Mouse (Mus musculus) embryonic facial prominence, embryonic 12.5 days (tissue): ENCODE data around the gene Dok1. TPM values are rescaled to one million over a fixed set of nuclear protein-coding genes. Genes with fewer than 3 reads are reported as not detected.

Experiments used
- ATAC-seq: fragments of 200-750 bp; cut with Nextera tagmentation; 2 replicates; pipeline ENCODE4 v1.8.0; 2017; ENCODE audit not compliant: insufficient number of reproducible peaks, insufficient read depth, low FRiP score, low TSS enrichment
- H3K27ac ChIP-seq: fragments of 300-500 bp; sonication (generic); 2 replicates; pipeline ENCODE4 v1.5.1; 2016; ENCODE audit warnings: mild to moderate bottlenecking
- H3K27me3 ChIP-seq: fragments of 300-500 bp; sonication (generic); 2 replicates; pipeline ENCODE4 v1.6.1; 2016; ENCODE audit warnings: mild to moderate bottlenecking, moderate library complexity
- H3K36me3 ChIP-seq: fragments of 300-500 bp; sonication (generic); 2 replicates; pipeline ENCODE4 v1.6.1; 2016; ENCODE audit warnings: mild to moderate bottlenecking
- H3K4me1 ChIP-seq: fragments of 300-500 bp; sonication (generic); 2 replicates; pipeline ENCODE4 v1.6.1; 2016
- H3K4me2 ChIP-seq: fragments of 300-500 bp; sonication (generic); replicated peaks from 2 replicates; pipeline ENCODE4 v1.6.1; 2016; ENCODE audit warnings: mild to moderate bottlenecking, moderate library complexity
- H3K4me3 ChIP-seq: fragments of 300-500 bp; sonication (generic); 2 replicates; pipeline ENCODE4 v1.5.1; 2016; ENCODE audit warnings: mild to moderate bottlenecking
- H3K9ac ChIP-seq: fragments of 300-500 bp; sonication (generic); 2 replicates; pipeline ENCODE4 v1.6.1; 2016; ENCODE audit warnings: mild to moderate bottlenecking, moderate library complexity
- H3K9me3 ChIP-seq: fragments of 300-500 bp; sonication (generic); 2 replicates; pipeline ENCODE4 v1.6.1; 2016; ENCODE audit warnings: mild to moderate bottlenecking, moderate library complexity
- WGBS: fragments of 180-500 bp; shearing (Covaris S2); methylation state at CpG from one replicate; pipeline ENCODE4 v1.1.7; 2016; 5-methylcytosine and 5-hydroxymethylcytosine counted together
- polyA plus RNA-seq: library from polyadenylated mRNA; unstranded; fragments of >200 nt; fragmentation: Nextera tagmentation; extraction: Ambion mirVana; gene quantifications from 2 replicates; pipeline ENCODE4 v1.2.1, GENCODE M21; 2016

Dok1 gene
- polyA plus RNA-seq, 1 experiment from 2014 or later, result 11.8 TPM

DNA sequence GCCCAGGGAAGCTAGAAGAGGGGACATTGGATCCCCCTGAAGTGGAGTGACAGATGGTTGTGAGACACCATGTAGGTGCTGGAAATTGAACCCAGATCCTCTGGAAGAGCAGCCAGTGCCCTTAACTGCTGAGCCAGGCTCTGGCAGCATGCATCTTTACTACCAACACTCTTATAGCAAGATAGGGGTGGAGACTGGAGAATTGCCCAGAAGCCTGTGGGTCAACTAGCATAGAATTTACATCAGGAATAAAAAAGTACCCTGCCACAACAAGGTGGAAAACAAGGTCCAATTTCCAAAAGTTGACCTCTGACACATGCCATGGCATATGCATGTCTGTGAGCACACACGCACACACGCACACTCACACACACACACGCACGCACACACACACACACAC is 8.1 kb downstream of the Dok1 start:
- peaks cover 21% of the 10 kb centered on the region for H3K27me3 ChIP-seq
- H3K9ac ChIP-seq, result no peak overlapping the region
- H3K36me3 ChIP-seq, result no peaks in the 10 kb centered on the region
- H3K9me3 ChIP-seq, result no peaks in the 10 kb centered on the region
- H3K4me2 ChIP-seq, result no peak overlapping the region
- 96% methylated on average over 4 of the region's 4 CpGs for WGBS
- H3K27ac ChIP-seq, result no peak overlapping the region
- peaks cover 14% of the 10 kb centered on the region for H3K4me1 ChIP-seq
- no peak for ATAC-seq
- no peak overlapping the region for H3K4me3 ChIP-seq

DNA sequence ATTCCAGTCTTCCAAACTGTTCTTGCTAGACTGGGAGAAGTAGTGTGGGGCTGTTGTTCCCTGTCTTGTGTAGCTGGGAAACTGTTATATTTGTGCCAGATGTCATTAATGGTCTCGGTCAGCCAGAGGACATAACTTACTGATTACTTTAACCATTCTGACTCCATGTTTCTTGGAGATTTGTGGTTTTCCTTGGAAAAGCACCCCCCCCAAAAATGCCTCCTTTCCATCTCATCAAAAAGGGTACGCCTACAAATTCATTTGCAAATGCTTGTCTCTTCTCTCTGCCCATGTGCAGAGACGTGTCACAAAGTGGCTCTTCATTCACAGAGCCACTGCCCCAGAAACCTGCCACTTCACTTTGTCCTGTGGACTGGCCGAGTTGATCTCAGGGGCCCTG is 8.8 kb downstream of the Dok1 start:
- Histone ChIP-seq H3K27ac (no peak overlapping the region), H3K4me2 (no peak overlapping the region), H3K4me3 (no peak overlapping the region), H3K4me1 (peaks cover 9% of the 10 kb centered on the region; the same call in 1 of the 2 replicates), H3K9me3 (no peaks in the 10 kb centered on the region), H3K9ac (no peak overlapping the region), H3K27me3 (peaks cover 13% of the 10 kb centered on the region; the same call in 1 of the 2 replicates), H3K36me3 (no peaks in the 10 kb centered on the region)
- 58% methylated on average over 4 of the region's 4 CpGs for WGBS
- ATAC-seq, result no peak

DNA sequence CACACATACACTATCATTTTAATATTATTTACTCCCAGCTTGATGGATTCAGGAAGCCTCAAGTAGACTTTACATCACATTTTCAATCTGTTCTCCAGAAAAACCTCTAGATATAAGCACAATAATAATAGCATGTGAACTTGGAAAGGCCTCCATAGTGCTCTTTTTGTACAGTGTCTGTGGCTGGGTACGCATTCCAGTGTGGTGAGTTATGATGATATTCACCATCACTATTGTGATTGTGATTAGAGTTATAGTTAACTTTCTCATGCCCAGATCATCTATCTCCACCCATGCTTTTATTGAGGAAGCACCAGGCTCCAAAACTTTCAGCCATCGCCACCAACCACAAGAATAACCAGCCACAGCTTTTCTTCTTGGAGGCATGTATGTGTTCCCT is 9.5 kb downstream of the Dok1 start:
- no peak for ATAC-seq
- H3K4me1 ChIP-seq, result peaks cover 9% of the 10 kb centered on the region; the same call in 1 of the 2 replicates
- no peak overlapping the region for H3K4me2 ChIP-seq
- no peak overlapping the region for H3K27ac ChIP-seq
- 92% methylated on average over 2 of the region's 2 CpGs for WGBS
- no peak overlapping the region for H3K4me3 ChIP-seq
- no peak overlapping the region for H3K9ac ChIP-seq
- 0 out of 2 replicates have a peak, but pooled peaks cover 7% of the 10 kb centered on the region for H3K27me3 ChIP-seq
- H3K36me3 ChIP-seq, result no peaks in the 10 kb centered on the region
- no peaks in the 10 kb centered on the region for H3K9me3 ChIP-seq

DNA sequence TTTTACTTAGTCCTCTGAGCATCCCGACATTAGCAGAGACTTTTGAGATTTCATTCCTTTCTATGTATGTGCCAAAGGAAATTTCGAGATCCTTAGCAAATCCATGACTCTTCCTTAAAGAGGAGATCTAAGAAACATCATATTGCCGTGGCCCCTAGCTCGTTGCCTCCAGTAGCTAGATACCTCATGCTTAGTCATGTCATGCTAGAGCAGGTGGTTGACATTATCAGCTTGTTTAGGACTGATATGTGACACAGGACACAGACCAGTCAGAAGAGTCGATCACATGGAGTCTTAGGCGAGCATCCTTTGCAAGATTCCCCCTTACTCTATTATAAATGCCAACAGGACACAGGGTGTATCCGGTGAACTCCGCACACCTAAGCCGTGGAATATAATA is 10.3 kb downstream of the Dok1 start:
- Histone ChIP-seq H3K9ac (no peak overlapping the region), H3K4me3 (no peak overlapping the region), H3K4me2 (no peak overlapping the region), H3K9me3 (no peaks in the 10 kb centered on the region), H3K27ac (no peak overlapping the region), H3K36me3 (no peaks in the 10 kb centered on the region), H3K4me1 (peaks cover 9% of the 10 kb centered on the region; the same call in 1 of the 2 replicates), H3K27me3 (no peaks in the 10 kb centered on the region)
- WGBS, result 84% methylated on average over 9 of the region's 9 CpGs
- no peak for ATAC-seq

DNA sequence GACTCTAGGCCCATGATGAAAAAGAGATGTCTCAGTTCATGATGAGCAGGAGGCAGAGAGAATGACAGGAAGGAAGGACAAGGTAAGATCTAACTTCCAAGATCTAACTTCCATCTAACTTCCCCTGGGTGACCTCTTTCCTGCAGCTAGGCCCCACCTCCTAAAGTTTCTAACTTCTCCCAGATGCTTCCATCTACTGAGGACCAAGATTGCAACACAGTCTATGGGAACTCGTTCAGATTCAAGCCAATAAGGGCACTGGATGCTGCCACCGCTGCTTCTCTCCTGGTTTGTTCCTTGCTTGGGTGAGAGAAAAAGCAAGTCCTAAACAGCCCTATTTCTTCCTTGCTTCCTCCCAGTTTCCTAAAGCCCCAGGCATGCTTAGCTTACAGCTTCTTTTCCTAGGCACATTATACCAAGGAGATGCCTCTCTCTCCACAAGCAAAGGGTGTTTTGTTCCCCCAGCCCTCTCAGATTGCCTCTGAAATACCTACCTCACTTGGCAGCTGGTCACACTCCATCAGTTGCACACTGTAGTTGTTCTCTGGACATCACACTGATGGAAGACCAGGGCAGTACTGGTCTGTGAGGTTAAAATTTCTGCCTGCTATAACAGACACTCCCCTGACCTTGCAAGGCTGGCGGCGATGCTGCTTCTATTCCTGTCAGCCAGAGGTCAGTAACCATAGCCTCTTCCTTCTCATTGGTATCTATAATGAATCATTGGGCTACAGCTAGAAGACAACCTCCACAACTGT is 12.3 kb downstream of the Dok1 start:
- no peaks in the 10 kb centered on the region for H3K9me3 ChIP-seq
- no peaks in the 10 kb centered on the region for H3K27me3 ChIP-seq
- H3K27ac ChIP-seq, result no peak overlapping the region
- H3K4me1 ChIP-seq, result 0 out of 2 replicates have a peak, but pooled peaks cover 3% of the 10 kb centered on the region
- WGBS, result 82% methylated on average over 4 of the region's 4 CpGs
- no peak overlapping the region for H3K4me3 ChIP-seq
- no peak for ATAC-seq
- H3K9ac ChIP-seq, result no peak overlapping the region
- H3K36me3 ChIP-seq, result no peaks in the 10 kb centered on the region
- no peak overlapping the region for H3K4me2 ChIP-seq

DNA sequence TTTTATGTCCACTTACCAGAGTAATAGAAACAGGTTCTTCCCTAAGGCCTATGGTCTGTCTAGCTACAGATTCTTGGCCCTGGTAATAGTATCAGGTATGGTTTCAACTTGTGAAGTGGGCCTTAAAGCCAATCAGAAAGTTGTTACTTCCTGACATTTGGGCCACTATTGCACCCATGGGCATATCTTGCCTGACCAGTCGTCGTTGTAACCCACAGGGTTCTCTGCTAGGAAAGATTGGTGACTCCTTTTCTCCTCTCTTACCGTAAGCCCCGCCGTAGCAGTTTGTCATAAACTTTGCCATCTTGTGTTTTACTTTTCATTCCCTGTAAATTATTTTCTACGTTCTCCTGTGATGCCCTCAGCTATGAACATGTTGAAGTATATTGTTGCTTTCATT is 13.2 kb downstream of the Dok1 start:
- 87% methylated on average over 6 of the region's 6 CpGs for WGBS
- Histone ChIP-seq H3K27me3 (no peaks in the 10 kb centered on the region), H3K9me3 (no peaks in the 10 kb centered on the region), H3K36me3 (no peaks in the 10 kb centered on the region), H3K4me1 (0 out of 2 replicates have a peak, but pooled peaks cover 3% of the 10 kb centered on the region), H3K4me3 (no peak overlapping the region), H3K4me2 (no peak overlapping the region), H3K9ac (no peak overlapping the region), H3K27ac (no peak overlapping the region)
- ATAC-seq, result no peak

DNA sequence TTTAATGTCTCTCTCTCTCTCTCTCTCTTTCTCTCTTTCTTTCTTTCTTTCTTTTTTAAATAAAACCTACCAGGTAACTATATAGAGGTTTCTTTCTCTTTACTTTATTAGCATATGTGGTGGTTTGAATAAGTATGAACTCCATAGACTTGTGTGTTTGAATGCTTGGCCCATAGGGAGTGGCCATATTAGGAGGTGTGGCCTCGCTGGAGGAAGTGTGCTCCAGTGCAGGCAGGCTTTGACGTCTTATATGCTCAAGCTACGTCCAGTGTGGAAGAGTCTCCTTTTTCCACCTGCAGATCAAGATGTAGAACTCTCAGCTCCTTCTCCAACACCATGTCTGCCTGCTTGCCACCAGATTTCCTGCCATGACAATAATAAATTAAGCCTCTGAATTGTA is 14.2 kb downstream of the Dok1 start:
- Histone ChIP-seq H3K9me3 (no peaks in the 10 kb centered on the region), H3K27me3 (no peaks in the 10 kb centered on the region), H3K4me3 (no peak overlapping the region), H3K36me3 (no peaks in the 10 kb centered on the region), H3K4me1 (no peaks in the 10 kb centered on the region), H3K4me2 (no peak overlapping the region), H3K27ac (no peak overlapping the region), H3K9ac (no peak overlapping the region)
- WGBS, result 68% methylated on average over 3 of the region's 3 CpGs
- ATAC-seq, result no peak

DNA sequence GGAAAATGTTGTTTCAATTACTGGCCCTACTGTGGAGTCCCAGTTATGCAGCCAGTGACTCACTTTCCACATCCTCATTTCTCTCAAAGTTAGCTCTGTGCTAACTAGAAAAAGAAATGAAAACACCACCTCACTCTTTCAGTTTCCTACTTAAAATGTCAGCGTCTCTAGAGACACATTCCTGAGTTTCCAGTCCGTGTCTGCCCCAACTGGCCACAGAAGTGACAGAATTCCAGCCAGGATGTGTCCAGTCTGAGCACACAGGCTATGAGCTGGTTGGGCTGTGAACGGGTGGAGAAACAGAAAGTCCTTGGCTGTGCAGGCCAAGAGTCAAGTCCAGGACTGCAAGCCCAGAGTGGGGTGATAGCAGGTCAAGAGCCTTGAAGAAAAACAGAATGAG is 16.1 kb downstream of the Dok1 start:
- Histone ChIP-seq H3K4me2 (no peak overlapping the region), H3K27ac (no peak overlapping the region), H3K36me3 (no peaks in the 10 kb centered on the region), H3K4me1 (no peaks in the 10 kb centered on the region), H3K4me3 (no peak overlapping the region), H3K9ac (no peak overlapping the region), H3K9me3 (no peaks in the 10 kb centered on the region), H3K27me3 (no peaks in the 10 kb centered on the region)
- 48% methylated on average over 3 of the region's 3 CpGs for WGBS
- ATAC-seq, result no peak

DNA sequence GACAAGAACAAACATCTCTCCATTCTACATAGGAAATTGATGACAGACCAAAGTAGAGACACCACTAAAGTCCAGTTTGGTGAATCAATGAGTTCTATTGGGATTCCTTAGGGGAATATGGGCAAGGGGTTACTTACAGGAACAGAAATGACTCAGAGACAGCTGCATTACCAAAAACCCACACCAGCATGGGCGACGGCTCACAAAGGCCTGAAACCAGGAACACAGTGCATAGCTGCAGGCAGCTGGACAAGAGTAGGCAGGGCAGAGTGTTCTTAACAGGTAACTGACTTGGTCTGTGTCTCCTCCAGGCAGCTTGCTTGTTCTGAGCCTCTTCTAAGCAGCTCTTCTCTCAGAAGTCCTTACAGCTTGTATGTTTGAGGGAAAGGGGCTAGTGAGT is 17.5 kb downstream of the Dok1 start:
- Histone ChIP-seq H3K36me3 (no peaks in the 10 kb centered on the region), H3K27me3 (no peaks in the 10 kb centered on the region), H3K4me1 (no peaks in the 10 kb centered on the region), H3K27ac (no peak overlapping the region), H3K4me2 (no peak overlapping the region), H3K9ac (no peak overlapping the region), H3K4me3 (no peak overlapping the region), H3K9me3 (no peaks in the 10 kb centered on the region)
- WGBS, result 86% methylated on average over 2 of the region's 2 CpGs
- no peak for ATAC-seq

DNA sequence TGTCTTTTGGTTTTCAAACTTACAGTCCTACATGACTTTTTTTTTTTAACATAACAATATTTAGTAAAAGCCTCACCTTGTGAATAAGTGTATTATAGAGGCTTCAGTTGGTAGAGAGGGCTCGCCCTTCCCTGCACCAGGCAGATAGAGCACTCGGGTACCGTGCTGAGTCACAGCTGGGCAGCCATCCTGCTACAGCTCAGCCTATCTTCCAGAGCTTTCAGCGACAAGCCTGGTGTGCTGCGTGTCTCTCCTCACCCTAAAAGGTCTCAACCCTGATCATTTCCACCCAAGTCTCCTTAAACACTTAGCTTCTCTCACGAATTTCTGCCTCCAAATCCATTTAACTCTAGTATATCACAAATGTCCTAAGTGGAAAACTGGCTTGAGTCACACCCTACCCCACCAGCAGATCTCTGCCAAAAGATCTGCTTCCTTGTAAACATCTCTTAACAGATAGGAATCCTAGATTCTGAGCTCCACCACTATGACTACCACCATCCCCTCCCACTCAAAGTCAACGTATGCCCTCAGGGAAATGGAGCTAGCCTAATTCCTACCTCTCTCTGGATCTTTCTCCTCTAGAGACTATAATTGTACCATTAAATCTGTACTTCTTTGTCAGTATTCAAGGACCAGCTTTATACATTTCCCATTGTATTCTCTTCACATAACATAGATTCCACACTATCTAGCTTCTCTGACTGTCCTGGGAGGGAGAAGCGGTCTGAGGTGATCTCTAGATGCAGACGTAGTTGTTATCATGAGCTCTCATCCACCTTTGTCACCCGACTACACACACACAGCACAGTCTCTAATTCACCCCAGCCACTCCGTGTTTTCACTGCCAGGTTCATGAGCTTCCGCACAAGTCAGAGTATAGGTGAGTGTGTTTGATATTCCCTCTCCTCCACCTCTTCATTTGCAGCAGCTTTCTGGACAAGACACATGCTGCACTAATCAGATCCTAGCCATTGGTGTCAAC is 18.5 kb downstream of the Dok1 start:
- Histone ChIP-seq H3K4me1 (no peaks in the 10 kb centered on the region), H3K27me3 (no peaks in the 10 kb centered on the region), H3K9ac (no peak overlapping the region), H3K4me2 (no peak overlapping the region), H3K4me3 (no peak overlapping the region), H3K36me3 (no peaks in the 10 kb centered on the region), H3K27ac (no peak overlapping the region), H3K9me3 (no peaks in the 10 kb centered on the region)
- no peak for ATAC-seq
- WGBS, result 71% methylated on average over 12 of the region's 12 CpGs

DNA sequence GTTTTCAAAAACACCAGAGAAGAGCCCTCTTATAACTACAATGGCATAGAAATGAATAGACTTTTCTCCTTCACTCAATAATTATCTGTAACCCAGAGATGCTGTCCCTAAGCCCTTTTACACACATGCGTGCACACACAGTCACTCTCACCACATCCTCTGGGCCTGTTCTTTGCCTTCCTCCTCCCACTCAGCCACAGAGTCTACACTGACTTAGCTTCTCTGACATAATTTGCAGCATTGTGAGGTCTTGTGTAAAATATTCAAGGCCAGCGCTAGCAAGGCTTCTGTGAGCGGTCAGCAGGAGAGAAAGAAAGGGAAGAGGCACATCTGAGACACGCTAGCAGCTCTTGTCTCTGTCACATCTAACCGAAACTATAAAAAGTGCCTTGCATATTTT is 19.8 kb downstream of the Dok1 start:
- no peaks in the 10 kb centered on the region for H3K4me1 ChIP-seq
- H3K9ac ChIP-seq, result no peak overlapping the region
- no peaks in the 10 kb centered on the region for H3K9me3 ChIP-seq
- no peak for ATAC-seq
- 71% methylated on average over 5 of the region's 5 CpGs for WGBS
- no peak overlapping the region for H3K4me2 ChIP-seq
- no peaks in the 10 kb centered on the region for H3K36me3 ChIP-seq
- H3K27ac ChIP-seq, result 0 out of 2 replicates have a peak overlapping the region, but pooled peaks have one; percentile 63
- H3K4me3 ChIP-seq, result no peak overlapping the region
- no peaks in the 10 kb centered on the region for H3K27me3 ChIP-seq

DNA sequence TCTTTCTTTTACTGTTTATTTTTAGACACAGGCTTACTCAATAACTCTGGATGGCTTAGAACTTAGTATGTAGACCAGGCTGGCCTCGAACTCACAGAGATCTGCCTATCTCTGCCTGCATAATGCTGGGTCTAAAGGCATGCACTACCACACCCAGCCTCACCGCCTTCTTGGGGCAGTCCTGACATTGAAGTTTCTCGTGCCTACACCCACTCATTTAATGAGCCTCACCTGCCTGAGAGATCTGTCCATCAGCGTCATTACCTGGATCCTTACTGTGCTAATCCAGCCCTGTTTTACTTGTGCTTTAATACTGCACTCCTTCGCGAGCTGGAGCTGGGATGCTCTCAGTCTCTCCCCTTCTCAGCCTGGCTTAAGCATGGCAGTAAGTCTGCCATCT is 21.5 kb downstream of the Dok1 start:
- ATAC-seq, result no peak
- H3K27ac ChIP-seq, result no peak overlapping the region
- H3K4me2 ChIP-seq, result no peak overlapping the region
- no peak overlapping the region for H3K4me3 ChIP-seq
- WGBS, result 74% methylated on average over 6 of the region's 6 CpGs
- H3K9ac ChIP-seq, result no peak overlapping the region
- no peaks in the 10 kb centered on the region for H3K9me3 ChIP-seq
- H3K4me1 ChIP-seq, result no peaks in the 10 kb centered on the region
- no peaks in the 10 kb centered on the region for H3K36me3 ChIP-seq
- H3K27me3 ChIP-seq, result no peaks in the 10 kb centered on the region
